Mouse (Mus musculus) E14TG2a.4 (cell line): ENCODE measurements around the gene Taar7f.

Source experiments
- CTCF ChIP-seq: conservative IDR thresholded peaks from 2 replicates; pipeline ENCODE4 v1.5.1; 2014; ENCODE audit warnings: low read length
- NANOG ChIP-seq: IDR thresholded peaks from 2 replicates; pipeline ENCODE4 v1.6.1; 2014; ENCODE audit warnings: borderline replicate concordance, low read length, mixed read lengths
- POU5F1 ChIP-seq: IDR thresholded peaks from 2 replicates; pipeline ENCODE4 v1.6.1; 2014; ENCODE audit warnings: low read length, borderline replicate concordance

GRCm38 (mm10) chr10:24026922-24027321 lies 22.4 kb upstream of the Taar7f start, which contains the start of gene Taar7d:
- TF ChIP-seq CTCF (no peak), POU5F1 (no peak), NANOG (no peak)
